Mouse (Mus musculus) limb, embryonic 11.5 days (tissue): ENCODE measurements around the gene Kcnb1. TPM values are rescaled to one million over a fixed set of nuclear protein-coding genes. Genes with fewer than 3 reads are reported as not detected.

Experiments used
- ATAC-seq: fragments of 200-750 bp; cut with Nextera tagmentation; 2 replicates; pipeline ENCODE4 v1.8.0; 2017; ENCODE audit warnings: low read depth; ENCODE audit not compliant: insufficient number of reproducible peaks, low FRiP score, low TSS enrichment
- DNase-seq: peaks from one replicate; pipeline ENCODE4 v3.0.0-alpha.2; 2015; ENCODE audit warnings: low spot score
- H3K27ac ChIP-seq: fragments of 300-500 bp; sonication (generic); replicated peaks from 2 replicates; pipeline ENCODE4 v1.5.1; 2014; ENCODE audit warnings: low read depth, mild to moderate bottlenecking, low read length
- H3K27me3 ChIP-seq: fragments of 300-500 bp; sonication (generic); 2 replicates; pipeline ENCODE4 v1.6.1; 2014; ENCODE audit warnings: mild to moderate bottlenecking, low read length, mixed read lengths; ENCODE audit not compliant: control insufficient read depth, insufficient read depth
- H3K36me3 ChIP-seq: fragments of 300-500 bp; sonication (generic); 2 replicates; pipeline ENCODE4 v1.6.1; 2014; ENCODE audit warnings: mild to moderate bottlenecking, low read length, moderate library complexity, mixed read lengths; ENCODE audit not compliant: control insufficient read depth, insufficient read depth
- H3K4me1 ChIP-seq: fragments of 300-500 bp; sonication (generic); 2 replicates; pipeline ENCODE4 v1.6.1; 2014; ENCODE audit warnings: low read length, mixed read lengths; ENCODE audit not compliant: control insufficient read depth, insufficient read depth
- H3K4me2 ChIP-seq: fragments of 300-500 bp; sonication (generic); 2 replicates; pipeline ENCODE4 v1.6.1; 2014; ENCODE audit warnings: low read depth, mild to moderate bottlenecking, moderate library complexity; ENCODE audit not compliant: severe bottlenecking
- H3K4me3 ChIP-seq: fragments of 300-500 bp; sonication (generic); 2 replicates; pipeline ENCODE4 v1.5.1; 2014; ENCODE audit warnings: low read depth, low read length
- H3K9ac ChIP-seq: fragments of 300-500 bp; sonication (generic); 2 replicates; pipeline ENCODE4 v1.6.1; 2014; ENCODE audit warnings: mild to moderate bottlenecking, low read length
- H3K9me3 ChIP-seq: fragments of 300-500 bp; sonication (generic); 2 replicates; pipeline ENCODE4 v1.6.1; 2016; ENCODE audit warnings: low read length; ENCODE audit not compliant: control insufficient read depth
- WGBS: fragments of 180-500 bp; shearing (Covaris S2); extraction: QIAGEN DNeasy Blood & Tissue Kit; methylation state at CpG from one replicate; pipeline ENCODE4 v1.1.7; 2014; 5-methylcytosine and 5-hydroxymethylcytosine counted together
- polyA plus RNA-seq: library from polyadenylated mRNA; unstranded; fragments of >200 nt; fragmentation: Nextera tagmentation; extraction: Ambion mirVana; gene quantifications from 2 replicates; pipeline ENCODE4 v1.2.1, GENCODE M21; 2014

Kcnb1 gene
- polyA plus RNA-seq, 1 experiment from 2014 or later = 0.29 TPM

GRCm38 (mm10) chr2:167076759-167077158 is 113.2 kb downstream of the Kcnb1 start:
- no peaks in the 10 kb centered on the region for H3K36me3 ChIP-seq
- no peaks in the 10 kb centered on the region for H3K9me3 ChIP-seq
- DNase-seq (no peak), ATAC-seq (no peak)
- H3K27me3 ChIP-seq = no peaks in the 10 kb centered on the region
- WGBS = 76% methylated on average over 2 of the region's 2 CpGs
- no peak overlapping the region for H3K4me2 ChIP-seq
- no peak overlapping the region for H3K4me3 ChIP-seq
- no peak overlapping the region for H3K27ac ChIP-seq
- peaks cover 4% of the 10 kb centered on the region; the same call in 1 of the 2 replicates for H3K4me1 ChIP-seq
- no peak overlapping the region for H3K9ac ChIP-seq

GRCm38 (mm10) chr2:167076352-167076751 is 113.6 kb downstream of the Kcnb1 start:
- no peaks in the 10 kb centered on the region; the same call in 1 of the 2 replicates for H3K4me1 ChIP-seq
- DNase-seq (no peak), ATAC-seq (no peak)
- no peak overlapping the region for H3K4me2 ChIP-seq
- H3K4me3 ChIP-seq = no peak overlapping the region
- H3K36me3 ChIP-seq = no peaks in the 10 kb centered on the region
- H3K9ac ChIP-seq = no peak overlapping the region
- H3K27me3 ChIP-seq = no peaks in the 10 kb centered on the region
- no peaks in the 10 kb centered on the region for H3K9me3 ChIP-seq
- 94% methylated on average over 4 of the region's 4 CpGs for WGBS
- no peak overlapping the region for H3K27ac ChIP-seq

- Histone ChIP-seq H3K27me3 (no peaks in the 10 kb centered on the region), H3K27ac (no peak overlapping the region), H3K4me2 (no peak overlapping the region), H3K9me3 (no peaks in the 10 kb centered on the region), H3K4me1 (no peaks in the 10 kb centered on the region), H3K9ac (no peak overlapping the region), H3K4me3 (no peak overlapping the region), H3K36me3 (no peaks in the 10 kb centered on the region)
- WGBS = 91% methylated on average over 5 of the region's 5 CpGs
- no peak for ATAC-seq
- DNase-seq = no peak
These were observed 115.4 kb downstream of the Kcnb1 start for GRCm38 (mm10) chr2:167074587-167074986.

- Histone ChIP-seq H3K4me1 (no peaks in the 10 kb centered on the region), H3K36me3 (no peaks in the 10 kb centered on the region), H3K9me3 (no peaks in the 10 kb centered on the region), H3K27ac (no peak overlapping the region), H3K4me2 (peak overlapping the region; percentile 47), H3K27me3 (no peaks in the 10 kb centered on the region), H3K4me3 (peak overlapping the region; percentile 27), H3K9ac (no peak overlapping the region)
- peak; percentile 98 for DNase-seq
- peak; percentile 88 for ATAC-seq
- WGBS = 10% methylated on average over 22 of the region's 22 CpGs
These were observed 118.0 kb downstream of the Kcnb1 start for GRCm38 (mm10) chr2:167071641-167072601.

GRCm38 (mm10) chr2:167071266-167071640 is 118.7 kb downstream of the Kcnb1 start:
- Histone ChIP-seq H3K9ac (no peak overlapping the region), H3K9me3 (no peaks in the 10 kb centered on the region), H3K27ac (no peak overlapping the region), H3K4me1 (no peaks in the 10 kb centered on the region), H3K27me3 (no peaks in the 10 kb centered on the region), H3K36me3 (no peaks in the 10 kb centered on the region), H3K4me3 (peak overlapping the region; percentile 27), H3K4me2 (peak overlapping the region; percentile 47)
- ATAC-seq (no peak), DNase-seq (no peak)
- WGBS = 20% methylated on average over 12 of the region's 12 CpGs

GRCm38 (mm10) chr2:167070341-167070740 is 119.6 kb downstream of the Kcnb1 start:
- Histone ChIP-seq H3K27ac (no peak overlapping the region), H3K4me2 (no peak overlapping the region), H3K27me3 (no peaks in the 10 kb centered on the region), H3K9ac (no peak overlapping the region), H3K4me1 (peaks cover 6% of the 10 kb centered on the region), H3K9me3 (no peaks in the 10 kb centered on the region), H3K4me3 (no peak overlapping the region), H3K36me3 (peaks cover 8% of the 10 kb centered on the region)
- DNase-seq (no peak), ATAC-seq (no peak)
- 87% methylated on average over 6 of the region's 6 CpGs for WGBS

- DNase-seq (no peak), ATAC-seq (no peak)
- Histone ChIP-seq H3K9ac (no peak overlapping the region), H3K4me3 (no peak overlapping the region), H3K4me2 (no peak overlapping the region), H3K9me3 (no peaks in the 10 kb centered on the region), H3K27me3 (no peaks in the 10 kb centered on the region), H3K27ac (no peak overlapping the region), H3K4me1 (peaks cover 11% of the 10 kb centered on the region), H3K36me3 (peaks cover 16% of the 10 kb centered on the region)
- 58% methylated on average over 6 of the region's 6 CpGs for WGBS
These were observed 122.4 kb downstream of the Kcnb1 start for GRCm38 (mm10) chr2:167067575-167067974.

DNA sequence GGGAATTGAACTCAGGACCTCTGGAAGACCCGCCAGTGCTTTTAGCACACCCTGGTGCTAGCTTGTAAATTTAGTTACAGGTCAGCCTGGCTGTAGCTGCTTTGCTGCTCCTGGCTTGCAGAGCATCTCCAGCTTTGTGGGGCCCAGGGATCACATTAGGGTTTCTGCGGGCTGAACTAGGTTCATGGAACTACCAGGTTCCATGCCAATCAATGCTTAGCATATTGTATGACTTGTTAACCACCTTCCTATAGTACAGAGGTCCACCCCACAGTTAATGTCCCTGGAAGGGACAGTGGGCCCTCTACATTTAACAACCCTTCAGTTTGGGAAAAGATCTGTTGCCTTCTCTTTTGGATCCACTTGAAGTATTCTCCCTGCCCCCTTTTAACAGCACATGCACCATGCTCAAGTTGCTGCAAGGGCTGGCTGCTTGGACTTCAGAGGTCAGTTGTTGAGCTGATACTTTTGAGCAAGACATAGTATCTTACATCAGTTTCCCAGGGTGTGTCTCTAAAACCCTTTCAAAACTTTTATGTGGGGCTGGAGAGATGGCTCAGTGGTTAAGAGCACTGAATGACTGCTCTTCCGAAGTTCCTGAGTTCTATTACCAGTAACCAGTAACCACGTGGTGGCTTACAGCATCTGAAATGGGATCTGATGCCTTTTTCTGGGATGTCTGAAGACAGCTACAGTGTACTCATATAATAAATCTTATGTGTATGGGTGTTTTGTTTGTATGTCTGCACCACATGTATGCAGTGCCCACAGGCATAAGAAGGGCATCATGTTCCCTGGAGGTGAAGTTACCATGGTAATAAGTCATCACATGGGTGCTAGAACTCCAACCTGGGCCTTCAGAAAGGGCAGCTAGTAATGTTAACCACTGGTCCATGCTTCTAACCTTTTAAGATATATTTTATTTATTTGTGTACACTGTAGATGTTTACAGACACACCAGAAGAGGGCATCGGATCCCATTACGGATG is 123.1 kb downstream of the Kcnb1 start:
- no peaks in the 10 kb centered on the region for H3K9me3 ChIP-seq
- no peak overlapping the region for H3K4me3 ChIP-seq
- 30% methylated on average over 6 of the region's 6 CpGs for WGBS
- H3K27me3 ChIP-seq = no peaks in the 10 kb centered on the region
- ATAC-seq (no peak), DNase-seq (peak; percentile 45)
- H3K4me1 ChIP-seq = peaks cover 12% of the 10 kb centered on the region
- no peak overlapping the region for H3K4me2 ChIP-seq
- no peak overlapping the region for H3K9ac ChIP-seq
- H3K27ac ChIP-seq = no peak overlapping the region
- peaks cover 16% of the 10 kb centered on the region for H3K36me3 ChIP-seq
